Mouse (Mus musculus): ENCODE data around the gene Bmp8b.

DNA sequence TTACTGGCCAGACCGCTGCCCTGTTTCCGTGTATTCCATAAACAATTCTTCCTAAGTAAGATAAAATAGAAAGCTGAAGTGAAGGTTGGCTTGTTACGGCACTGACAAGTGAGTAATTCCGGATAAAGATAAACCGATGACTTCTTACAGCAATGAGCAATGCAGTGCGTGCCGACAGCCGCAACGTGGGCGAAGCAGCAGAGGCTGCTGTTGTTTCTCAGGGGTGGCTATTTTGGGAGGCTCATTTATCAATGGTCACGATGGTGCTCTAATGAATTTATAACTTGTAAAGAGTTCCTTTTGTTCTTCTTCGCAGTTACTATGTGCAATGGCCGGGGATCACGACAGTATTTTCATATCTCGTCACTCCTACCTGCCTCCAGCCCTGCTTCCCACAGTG is 59.2 kb downstream of the Bmp8b start:
- TF ChIP-seq CTCF (IDR thresholded peaks at IDR 0.05; ENCODE audit: extremely low read depth, insufficient read depth, low read length) (no peak), POLR2A (IDR thresholded peaks at IDR 0.05; ENCODE audit: extremely low read depth, insufficient read depth, low read length) (no peak)
